Mouse (Mus musculus): ENCODE measurements around the gene Olfr855.

GRCm38 (mm10) chr9:19629574-19629973 is 47.2 kb downstream of the Olfr855 start:
- TF ChIP-seq CTCF (IDR thresholded peaks at IDR 0.05; ENCODE audit: low read depth, low read length) = no peak
- no peak for TF ChIP-seq POLR2A (IDR thresholded peaks at IDR 0.05; ENCODE audit: extremely low read depth, insufficient read depth, low read length)

Data from liver, adult 2 months (tissue).